Mouse (Mus musculus) liver, postnatal 0 days (tissue): Measurements from ENCODE around the gene Dqx1. TPM values are rescaled to one million over a fixed set of nuclear protein-coding genes. Genes with fewer than 3 reads are reported as not detected.

Source experiments
- ATAC-seq: fragments of 200-750 bp; cut with Nextera tagmentation; 2 replicates; pipeline ENCODE4 v1.8.0; 2017; ENCODE audit warnings: mild to moderate bottlenecking, moderate library complexity
- DNase-seq: peaks from one replicate; pipeline ENCODE4 v3.0.0-alpha.2; 2016
- H3K27ac ChIP-seq: fragments of 300-500 bp; sonication (generic); 2 replicates; pipeline ENCODE4 v1.5.1; 2014; ENCODE audit warnings: antibody characterized with exemption, moderate library complexity, mild to moderate bottlenecking, low read depth
- H3K27me3 ChIP-seq: fragments of 300-500 bp; sonication (generic); 2 replicates; pipeline ENCODE4 v1.6.1; 2014; ENCODE audit warnings: low read length, control low read depth, mixed read lengths; ENCODE audit not compliant: insufficient read depth
- H3K36me3 ChIP-seq: fragments of 300-500 bp; sonication (generic); replicated peaks from 2 replicates; pipeline ENCODE4 v1.6.1; 2014; ENCODE audit warnings: mild to moderate bottlenecking, control low read depth, low read length, moderate library complexity, mixed read lengths; ENCODE audit not compliant: insufficient read depth
- H3K4me1 ChIP-seq: fragments of 300-500 bp; sonication (generic); 2 replicates; pipeline ENCODE4 v1.6.1; 2014; ENCODE audit warnings: antibody characterized with exemption, mild to moderate bottlenecking, control low read depth; ENCODE audit not compliant: insufficient read depth
- H3K4me2 ChIP-seq: fragments of 300-500 bp; sonication (generic); 2 replicates; pipeline ENCODE4 v1.6.1; 2014; ENCODE audit warnings: low read depth, mild to moderate bottlenecking, low read length, moderate library complexity, mixed read lengths
- H3K4me3 ChIP-seq: fragments of 300-500 bp; sonication (generic); 2 replicates; pipeline ENCODE4 v1.5.1; 2014; ENCODE audit warnings: low read depth, low read length
- H3K9ac ChIP-seq: fragments of 300-500 bp; sonication (generic); replicated peaks from 2 replicates; pipeline ENCODE4 v1.6.1; 2014; ENCODE audit warnings: mild to moderate bottlenecking, moderate library complexity
- H3K9me3 ChIP-seq: fragments of 300-500 bp; sonication (generic); 2 replicates; pipeline ENCODE4 v1.6.1; 2016; ENCODE audit warnings: mild to moderate bottlenecking, control low read depth, low read length, mixed read lengths
- CTCF ChIP-seq: sonication (generic); IDR thresholded peaks from 2 replicates; pipeline ENCODE4 v1.5.1; 2016; ENCODE audit warnings: antibody characterized with exemption, low read depth
- EP300 ChIP-seq: IDR thresholded peaks from 2 replicates; pipeline ENCODE4 v1.6.1; 2016; ENCODE audit warnings: antibody characterized with exemption, low read depth, mild to moderate bottlenecking
- WGBS: fragments of 180-500 bp; shearing (Covaris S2); extraction: QIAGEN DNeasy Blood & Tissue Kit; methylation state at CpG from one replicate; pipeline ENCODE4 v1.1.7; 2014; ENCODE audit not compliant: insufficient replicate concordance; 5-methylcytosine and 5-hydroxymethylcytosine counted together
- polyA plus RNA-seq: library from polyadenylated mRNA; unstranded; fragments of >200 nt; fragmentation: Nextera tagmentation; extraction: Ambion mirVana; gene quantifications from 2 replicates; pipeline ENCODE4 v1.2.1, GENCODE M21; 2015

The Dqx1 gene
- polyA plus RNA-seq, 1 experiment from 2014 or later, result 7.5 TPM

DNA sequence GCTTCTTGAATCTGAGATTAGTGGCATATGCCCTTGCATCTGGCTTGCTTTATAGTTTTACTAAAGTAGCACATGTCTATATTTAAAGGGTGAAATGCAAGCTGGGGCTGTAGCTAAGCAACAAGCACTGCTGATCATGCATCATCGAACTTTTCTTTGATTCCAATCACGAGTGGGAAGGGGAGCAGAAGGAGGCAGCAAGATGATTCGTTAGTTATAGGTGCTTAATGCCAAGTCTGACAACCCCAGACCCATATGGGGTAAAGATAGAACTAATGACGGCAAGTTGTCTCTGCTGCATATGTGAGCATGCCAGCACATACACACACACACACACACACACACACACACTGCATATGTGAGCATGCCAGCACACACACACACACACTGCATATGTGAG is 46.5 kb downstream of the Dqx1 start:
- H3K27ac ChIP-seq, result no peak overlapping the region
- no peaks in the 10 kb centered on the region for H3K9me3 ChIP-seq
- no peak overlapping the region for H3K9ac ChIP-seq
- ATAC-seq, result no peak
- H3K27me3 ChIP-seq, result no peaks in the 10 kb centered on the region
- 89% methylated on average over 4 of the region's 4 CpGs for WGBS
- no peak overlapping the region for H3K4me2 ChIP-seq
- peaks cover 9% of the 10 kb centered on the region; the same call in 1 of the 2 replicates for H3K36me3 ChIP-seq
- TF ChIP-seq CTCF (no peak), EP300 (no peak)
- H3K4me1 ChIP-seq, result peaks cover 32% of the 10 kb centered on the region
- no peak overlapping the region for H3K4me3 ChIP-seq
- no peak for DNase-seq

DNA sequence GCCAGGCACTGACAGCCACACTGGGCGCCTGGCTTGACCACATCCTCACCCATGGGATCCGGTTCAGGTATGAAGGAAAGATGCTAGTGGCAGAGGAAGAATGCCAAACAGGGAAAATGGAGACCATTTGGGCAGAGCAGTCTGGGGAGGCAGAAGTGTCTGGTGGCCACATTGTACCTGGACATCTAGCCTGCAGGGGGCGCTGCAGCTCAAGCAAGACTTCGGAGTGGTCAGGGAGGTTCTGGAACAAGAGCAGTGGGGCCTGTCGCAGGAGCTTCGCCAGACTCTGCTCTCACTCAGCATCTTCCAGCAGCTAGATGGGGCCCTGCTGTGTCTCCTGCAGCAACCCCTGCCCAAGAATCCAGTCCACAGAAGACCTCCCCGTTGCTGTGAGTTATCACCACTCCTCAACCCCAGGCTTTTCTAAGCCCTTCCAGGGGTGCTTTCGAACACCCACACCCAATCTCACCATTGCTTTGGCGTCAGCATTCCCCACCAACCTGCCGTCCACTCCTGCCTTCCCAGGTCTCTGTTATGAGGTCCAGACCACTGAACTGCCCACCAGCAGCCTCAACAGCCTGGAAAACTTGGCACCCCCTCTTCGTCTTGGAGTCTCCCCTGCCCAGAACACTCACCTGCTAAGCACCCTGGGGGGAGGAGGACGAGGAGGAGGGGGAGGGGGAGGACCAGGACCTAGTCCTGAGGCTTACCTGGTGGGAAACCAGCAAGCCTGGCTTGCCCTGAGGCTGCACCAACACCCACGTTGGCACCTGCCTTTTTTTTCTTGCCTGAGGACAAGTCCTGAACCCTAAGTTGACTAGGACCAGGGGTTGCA is 50.1 kb downstream of the Dqx1 start:
- peak overlapping the region; percentile 79; the same call in 1 of the 2 replicates for H3K27ac ChIP-seq
- peak; percentile 91 for DNase-seq
- TF ChIP-seq CTCF (peak; percentile 98), EP300 (no peak)
- no peaks in the 10 kb centered on the region for H3K9me3 ChIP-seq
- peak overlapping the region; percentile 84 for H3K9ac ChIP-seq
- peak overlapping the region; percentile 80 for H3K4me2 ChIP-seq
- 40% methylated on average over 13 of the region's 13 CpGs for WGBS
- peak overlapping the region; percentile 77; the same call in 1 of the 2 replicates for H3K4me3 ChIP-seq
- peaks cover 27% of the 10 kb centered on the region for H3K4me1 ChIP-seq
- ATAC-seq, result peak; percentile 46
- H3K36me3 ChIP-seq, result peaks cover 18% of the 10 kb centered on the region
- no peaks in the 10 kb centered on the region for H3K27me3 ChIP-seq

DNA sequence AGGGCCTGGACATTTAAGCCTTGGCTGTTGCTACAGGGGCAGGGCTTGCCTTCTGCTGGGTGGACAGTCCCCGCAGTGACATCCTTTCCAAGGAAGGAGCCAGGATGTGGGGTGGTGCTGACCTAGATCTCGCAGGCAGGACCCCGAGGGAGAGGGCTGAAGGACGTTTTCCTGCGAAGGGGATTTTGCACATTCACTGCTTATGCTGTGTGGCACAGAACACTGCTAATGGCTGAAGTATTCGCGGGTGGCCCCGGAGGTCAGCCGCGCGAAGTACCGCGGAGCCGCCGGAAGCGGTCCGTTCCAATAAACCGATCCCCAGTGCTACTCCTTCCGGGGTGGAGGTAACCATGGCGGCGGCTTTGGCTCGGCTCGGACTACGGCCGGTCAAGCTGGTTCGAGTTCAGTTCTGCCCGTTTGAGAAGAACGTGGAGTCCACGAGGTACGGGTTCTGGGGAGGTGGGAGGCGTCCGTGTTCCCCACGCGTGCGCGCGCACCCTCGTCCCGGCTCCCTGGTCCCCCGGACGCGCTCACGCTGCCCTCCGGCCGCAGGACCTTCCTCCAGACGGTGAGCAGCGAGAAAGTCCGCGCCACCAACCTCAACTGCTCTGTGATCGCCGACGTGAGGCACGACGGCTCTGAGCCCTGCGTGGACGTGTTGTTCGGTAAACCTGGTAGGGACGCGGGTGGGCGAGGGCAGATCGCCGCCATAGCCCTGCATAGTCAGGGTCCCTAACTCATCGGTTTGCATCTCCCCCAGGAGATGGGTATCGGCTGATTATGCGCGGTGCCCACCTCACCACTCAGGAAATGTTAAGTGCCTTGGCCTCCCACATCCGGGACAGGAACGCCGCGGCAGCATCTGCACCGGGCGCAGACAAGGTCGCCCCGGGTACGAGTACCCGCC is 51.4 kb downstream of the Dqx1 start, which contains the start of gene Mrpl53:
Gene Mrpl53 (plus strand): TSS at position 279 of the 907 bp plus-strand sequence.
- TF ChIP-seq EP300 (peak; percentile 22; the same call in 1 of the 2 replicates), CTCF (0 out of 2 replicates have a peak, but pooled peaks have one; percentile 3)
- peak within 1 kb of the TSS; percentile 79 for H3K27ac ChIP-seq
- no peaks in the 10 kb centered on the region for H3K27me3 ChIP-seq
- H3K9me3 ChIP-seq, result no peaks in the 10 kb centered on the region
- ATAC-seq, result peak; percentile 87
- H3K4me3 ChIP-seq, result peak within 1 kb of the TSS; percentile 77
- H3K4me1 ChIP-seq, result peaks cover 19% of the 10 kb centered on the region
- DNase-seq, result peak; percentile 85
- WGBS, result under 1% methylated on average over 74 of the region's 76 CpGs
- H3K36me3 ChIP-seq, result peaks cover 18% of the 10 kb centered on the region
- H3K9ac ChIP-seq, result peak within 1 kb of the TSS; percentile 84
- peak within 1 kb of the TSS; percentile 80 for H3K4me2 ChIP-seq

DNA sequence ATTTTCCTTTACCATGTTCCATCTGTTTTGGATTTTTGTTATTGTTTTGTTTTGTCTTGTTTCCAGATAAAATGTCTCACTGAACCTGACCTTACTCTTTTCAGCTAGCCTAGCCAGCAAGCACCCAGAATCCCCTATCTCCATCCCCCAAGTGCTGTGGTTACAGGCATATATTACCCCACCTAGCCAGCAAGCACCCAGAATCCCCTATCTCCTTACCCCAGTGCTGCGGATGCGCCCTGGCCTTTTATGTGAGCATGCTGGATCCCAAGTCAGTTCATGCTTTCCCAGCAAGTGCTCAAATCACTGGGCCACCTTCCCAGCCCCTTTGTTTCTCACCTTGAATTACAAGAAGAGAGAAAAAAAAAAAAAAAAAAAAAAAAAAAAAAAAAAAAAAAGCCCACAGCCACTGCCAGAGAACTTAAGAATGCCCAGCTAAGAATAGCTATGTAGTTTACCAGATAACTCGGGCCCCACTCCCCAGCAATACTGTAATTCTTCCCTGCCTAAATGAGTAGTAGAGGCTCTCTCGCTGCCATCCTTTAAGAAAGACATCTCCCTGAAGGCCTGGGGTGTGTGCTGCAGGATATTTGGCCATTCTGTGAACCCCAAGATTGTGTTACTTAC is 54.0 kb downstream of the Dqx1 start:
- TF ChIP-seq CTCF (no peak), EP300 (no peak)

DNA sequence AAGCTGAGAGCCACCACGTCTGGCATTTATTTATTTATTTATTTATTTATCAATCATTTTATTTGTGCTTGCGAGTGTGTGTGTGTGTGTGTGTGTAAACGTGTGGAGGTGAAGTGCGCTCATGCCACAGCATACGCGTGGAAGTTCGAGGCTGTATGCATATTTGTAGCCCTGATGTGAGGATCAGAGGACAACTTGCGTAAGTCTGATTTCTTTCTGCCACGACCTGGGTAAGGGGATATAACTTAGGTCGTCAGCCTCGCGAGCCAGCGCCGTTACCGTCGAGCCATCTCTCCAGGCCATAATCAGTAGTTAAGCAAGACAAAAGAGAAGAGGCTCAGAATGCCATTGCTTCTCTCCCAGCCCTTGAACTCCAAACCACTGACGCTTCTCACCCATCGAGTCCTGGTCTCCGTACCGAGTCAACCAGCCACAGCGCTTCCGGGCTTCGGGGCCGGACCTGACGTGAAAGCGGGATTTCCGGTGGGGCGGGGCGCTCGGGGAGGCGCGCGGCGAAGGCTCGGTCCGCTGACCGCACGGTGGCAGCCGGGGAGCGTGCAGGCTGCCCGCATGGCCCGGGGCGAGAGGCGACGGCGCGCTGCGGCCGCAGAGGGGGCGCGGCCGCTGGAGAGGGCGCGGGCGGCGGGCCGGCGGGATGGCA is 57.5 kb downstream of the Dqx1 start, which contains the start of gene Mogs:
Gene Mogs (plus strand): TSS at position 486 of the 661 bp plus-strand sequence.
- Histone ChIP-seq H3K36me3 (peaks cover 17% of the 10 kb centered on the region), H3K9ac (peak within 1 kb of the TSS; percentile 85), H3K27me3 (no peaks in the 10 kb centered on the region), H3K4me2 (peak within 1 kb of the TSS; percentile 98), H3K9me3 (no peaks in the 10 kb centered on the region), H3K4me1 (peaks cover 22% of the 10 kb centered on the region), H3K27ac (peak within 1 kb of the TSS; percentile 80), H3K4me3 (peak within 1 kb of the TSS; percentile 57)
- 2% methylated on average over 51 of the region's 58 CpGs for WGBS
- ATAC-seq (peak; percentile 94), DNase-seq (peak; percentile 97)
- TF ChIP-seq CTCF, result peak; percentile 65
- no peak for TF ChIP-seq EP300

More for the DNA sequence above, 54.0 kb downstream of the Dqx1 start:
- H3K4me1 ChIP-seq, result peaks cover 30% of the 10 kb centered on the region
- no peak overlapping the region for H3K27ac ChIP-seq
- H3K4me2 ChIP-seq, result no peak overlapping the region
- H3K9ac ChIP-seq, result no peak overlapping the region
- H3K27me3 ChIP-seq, result no peaks in the 10 kb centered on the region
- ATAC-seq, result no peak
- DNase-seq, result no peak
- 72% methylated on average over 4 of the region's 4 CpGs for WGBS
- no peak overlapping the region for H3K4me3 ChIP-seq
- H3K36me3 ChIP-seq, result peaks cover 16% of the 10 kb centered on the region
- no peaks in the 10 kb centered on the region for H3K9me3 ChIP-seq
